Mouse (Mus musculus): ENCODE results near the gene T2. TPM values are rescaled to one million over a fixed set of nuclear protein-coding genes. Genes with fewer than 3 reads are reported as not detected.
"Not testable (repeated sequence)": the region's sequence is repeated elsewhere in the genome, so short reads cannot be mapped to it uniquely, and the experiment has no call there.

T2 gene
- polyA plus RNA-seq (2015; fragmentation: Nextera tagmentation; extraction: Ambion mirVana), result 1.3 and 2.3 TPM in 2 replicates

- ATAC-seq (replicated peaks; ENCODE audit: extremely low read depth, insufficient read depth, low FRiP score), result no peak
- Histone ChIP-seq H3K27ac (ENCODE audit: low read length) (no peak within 1 kb of the TSS), H3K27me3 (ENCODE audit: control insufficient read depth, insufficient read depth, low read length) (no peaks in the 10 kb centered on the region), H3K9ac (ENCODE audit: low read length) (no peak within 1 kb of the TSS), H3K9me3 (replicated peaks; ENCODE audit: control insufficient read depth, low read length) (no peaks in the 10 kb centered on the region), H3K4me2 (ENCODE audit: low read depth, low read length) (no peak within 1 kb of the TSS), H3K4me1 (ENCODE audit: control insufficient read depth, insufficient read depth, low read length) (no peaks in the 10 kb centered on the region), H3K36me3 (ENCODE audit: control insufficient read depth, insufficient read depth) (no peaks in the 10 kb centered on the region), H3K4me3 (ENCODE audit: low read length) (no peak within 1 kb of the TSS)
- WGBS, result 83% methylated on average over 6 of the region's 6 CpGs
These were observed at the start of gene T2 for GRCm38 (mm10) chr17:8355692-8356091. Gene T2, plus strand, starts transcription at chr17:8355992.

DNA sequence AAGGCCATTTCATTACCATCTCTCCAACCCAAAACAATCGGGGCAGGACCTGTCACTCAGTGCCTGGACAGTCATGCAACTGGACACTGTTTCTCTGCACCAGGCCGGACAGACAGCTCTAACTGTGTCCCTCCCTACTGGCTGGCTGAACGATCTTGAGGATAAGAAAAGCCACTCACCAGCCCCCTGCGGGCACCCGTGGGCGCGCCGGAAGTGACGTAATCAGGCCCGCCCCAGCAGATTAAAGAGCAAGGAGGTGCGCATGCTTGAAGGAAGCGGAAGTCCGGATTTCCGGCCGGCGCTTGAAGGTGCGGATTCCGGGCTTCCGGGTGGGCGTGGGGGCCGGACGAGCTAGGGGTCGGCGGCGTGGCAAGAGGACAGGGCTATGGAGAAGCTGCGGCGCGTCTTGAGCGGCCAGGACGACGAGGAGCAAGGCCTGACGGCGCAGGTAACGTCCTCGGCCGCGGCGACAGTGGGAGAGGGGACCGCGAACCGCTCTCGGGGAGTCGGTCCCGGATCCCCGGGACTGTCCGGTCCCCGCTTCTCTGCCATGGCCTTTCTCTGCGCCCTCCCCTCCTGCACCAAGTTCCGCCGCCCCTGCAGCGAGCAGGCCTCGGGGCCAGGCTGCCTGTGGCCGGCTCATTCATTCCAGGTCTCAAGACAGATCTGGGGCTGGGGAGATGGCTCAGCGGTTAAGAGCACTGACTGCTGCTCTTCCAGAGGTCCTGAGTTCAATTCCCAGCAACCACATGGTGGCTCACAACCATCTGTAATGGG, 44.8 kb upstream of the T2 start, which contains the start of gene Sft2d1:
Gene Sft2d1 (plus strand): TSS at position 265 of the 777 bp plus-strand sequence.
- Histone ChIP-seq H3K27ac (ENCODE audit: low read length) (peak within 1 kb of the TSS; percentile 76), H3K9ac (ENCODE audit: low read length) (peak within 1 kb of the TSS; percentile 88), H3K9me3 (replicated peaks; ENCODE audit: control insufficient read depth, low read length) (no peaks in the 10 kb centered on the region), H3K27me3 (ENCODE audit: control insufficient read depth, insufficient read depth, low read length) (no peaks in the 10 kb centered on the region), H3K4me2 (ENCODE audit: low read depth, low read length) (peak within 1 kb of the TSS; percentile 74), H3K36me3 (ENCODE audit: control insufficient read depth, insufficient read depth) (no peaks in the 10 kb centered on the region), H3K4me1 (ENCODE audit: control insufficient read depth, insufficient read depth, low read length) (peaks cover 3% of the 10 kb centered on the region), H3K4me3 (ENCODE audit: low read length) (peak within 1 kb of the TSS; percentile 88)
- 0% methylated on average over 54 of the region's 54 CpGs for WGBS
- ATAC-seq (replicated peaks; ENCODE audit: extremely low read depth, insufficient read depth, low FRiP score), result peak; percentile 93

DNA sequence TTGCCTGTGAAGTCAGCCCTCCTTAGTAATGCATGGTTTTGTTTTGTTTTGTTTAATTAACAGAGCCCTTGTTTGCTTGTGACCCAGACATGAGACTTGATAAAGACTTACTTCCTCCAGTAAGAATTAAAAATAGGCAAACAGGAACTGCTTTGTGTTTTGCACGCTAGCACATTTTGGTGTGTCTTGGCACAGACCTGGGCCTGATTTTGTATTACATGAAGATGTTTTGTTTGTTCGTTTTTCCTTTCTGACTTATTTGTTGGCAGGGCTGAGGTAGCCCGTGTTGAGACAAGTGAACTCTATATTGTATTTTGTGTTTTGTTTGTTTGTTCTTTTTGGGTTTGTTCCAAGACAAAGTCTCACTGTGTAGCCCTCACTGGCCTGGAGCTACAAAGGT, 44.0 kb upstream of the T2 start:
- no peaks in the 10 kb centered on the region for H3K27me3 ChIP-seq (ENCODE audit: control insufficient read depth, insufficient read depth, low read length)
- no peaks in the 10 kb centered on the region for H3K9me3 ChIP-seq (replicated peaks; ENCODE audit: control insufficient read depth, low read length)
- H3K9ac ChIP-seq (ENCODE audit: low read length), result peak overlapping the region; percentile 88
- peak overlapping the region; percentile 74 for H3K4me2 ChIP-seq (ENCODE audit: low read depth, low read length)
- H3K27ac ChIP-seq (ENCODE audit: low read length), result no peak overlapping the region; the same call in 1 of the 2 replicates
- peaks cover 3% of the 10 kb centered on the region for H3K4me1 ChIP-seq (ENCODE audit: control insufficient read depth, insufficient read depth, low read length)
- H3K36me3 ChIP-seq (ENCODE audit: control insufficient read depth, insufficient read depth), result no peaks in the 10 kb centered on the region
- H3K4me3 ChIP-seq (ENCODE audit: low read length), result peak overlapping the region; percentile 88
- 40% methylated on average over 3 of the region's 3 CpGs for WGBS
- ATAC-seq (replicated peaks; ENCODE audit: extremely low read depth, insufficient read depth, low FRiP score), result no peak

DNA sequence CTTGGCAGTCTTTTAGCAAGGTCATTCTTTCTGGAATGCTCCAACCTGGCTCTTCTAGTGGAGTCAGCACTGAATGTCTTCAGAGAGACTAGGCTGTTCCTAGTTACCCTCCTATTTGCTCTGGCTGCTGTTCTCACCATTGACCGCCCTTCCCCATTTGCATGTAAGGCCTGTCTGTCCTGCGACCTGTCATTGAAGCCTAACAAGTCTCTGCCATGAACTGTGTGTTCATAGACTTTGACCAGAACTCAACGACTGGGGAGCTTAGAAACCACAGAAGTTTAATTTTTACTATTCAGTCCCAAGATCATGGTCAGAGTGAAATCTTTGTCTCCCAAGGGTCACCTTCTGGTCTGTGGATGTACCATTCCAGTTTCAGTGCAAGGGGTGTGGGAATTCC, 41.8 kb upstream of the T2 start:
- Histone ChIP-seq H3K27me3 (ENCODE audit: control insufficient read depth, insufficient read depth, low read length) (no peaks in the 10 kb centered on the region), H3K4me3 (ENCODE audit: low read length) (no peak overlapping the region), H3K9me3 (replicated peaks; ENCODE audit: control insufficient read depth, low read length) (no peaks in the 10 kb centered on the region), H3K9ac (ENCODE audit: low read length) (no peak overlapping the region), H3K4me1 (ENCODE audit: control insufficient read depth, insufficient read depth, low read length) (peaks cover 3% of the 10 kb centered on the region), H3K27ac (ENCODE audit: low read length) (no peak overlapping the region), H3K4me2 (ENCODE audit: low read depth, low read length) (no peak overlapping the region), H3K36me3 (ENCODE audit: control insufficient read depth, insufficient read depth) (no peaks in the 10 kb centered on the region)
- WGBS, result 91% methylated on average over 3 of the region's 3 CpGs
- no peak for ATAC-seq (replicated peaks; ENCODE audit: extremely low read depth, insufficient read depth, low FRiP score)

DNA sequence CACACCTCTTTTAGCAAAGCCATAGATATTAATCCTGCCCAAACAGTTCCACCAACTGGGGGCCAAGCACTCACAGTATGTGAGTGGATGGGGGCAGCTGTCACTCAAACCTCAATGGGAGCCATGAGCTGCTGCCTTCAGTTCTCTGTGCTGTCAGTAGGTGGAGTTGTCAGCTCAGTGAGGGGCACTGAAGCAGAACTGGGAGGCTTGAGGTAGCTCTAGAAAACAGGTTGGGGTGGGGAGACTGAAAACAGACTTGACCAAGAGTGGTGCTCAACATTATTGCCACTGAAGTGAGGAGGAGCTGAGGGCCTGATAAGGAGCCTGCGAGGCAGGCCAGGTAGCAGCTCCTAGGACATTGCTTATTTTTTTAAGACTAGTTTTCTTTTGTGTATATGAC, 39.5 kb upstream of the T2 start:
- Histone ChIP-seq H3K27ac (ENCODE audit: low read length) (no peak overlapping the region), H3K9ac (ENCODE audit: low read length) (no peak overlapping the region), H3K4me2 (ENCODE audit: low read depth, low read length) (no peak overlapping the region), H3K36me3 (ENCODE audit: control insufficient read depth, insufficient read depth) (no peaks in the 10 kb centered on the region), H3K4me3 (ENCODE audit: low read length) (no peak overlapping the region), H3K4me1 (ENCODE audit: control insufficient read depth, insufficient read depth, low read length) (peaks cover 3% of the 10 kb centered on the region), H3K9me3 (replicated peaks; ENCODE audit: control insufficient read depth, low read length) (no peaks in the 10 kb centered on the region), H3K27me3 (ENCODE audit: control insufficient read depth, insufficient read depth, low read length) (no peaks in the 10 kb centered on the region)
- 65% methylated on average over 1 of the region's 1 CpGs for WGBS
- no peak for ATAC-seq (replicated peaks; ENCODE audit: extremely low read depth, insufficient read depth, low FRiP score)

- H3K9me3 ChIP-seq (replicated peaks; ENCODE audit: control insufficient read depth, low read length); H3K4me3 ChIP-seq (ENCODE audit: low read length); H3K36me3 ChIP-seq (ENCODE audit: control insufficient read depth, insufficient read depth); H3K4me1 ChIP-seq (ENCODE audit: control insufficient read depth, insufficient read depth, low read length); ATAC-seq (replicated peaks; ENCODE audit: extremely low read depth, insufficient read depth, low FRiP score); H3K9ac ChIP-seq (ENCODE audit: low read length); H3K27ac ChIP-seq (ENCODE audit: low read length); H3K4me2 ChIP-seq (ENCODE audit: low read depth, low read length); H3K27me3 ChIP-seq (ENCODE audit: control insufficient read depth, insufficient read depth, low read length): not testable (repeated sequence)
- 93% methylated on average over 10 of the region's 11 CpGs for WGBS
These were observed 28.9 kb upstream of the T2 start for GRCm38 (mm10) chr17:8326877-8327276.

GRCm38 (mm10) chr17:8328511-8329174, 27.1 kb upstream of the T2 start:
- no peak overlapping the region for H3K4me2 ChIP-seq (ENCODE audit: low read depth, low read length)
- H3K4me3 ChIP-seq (ENCODE audit: low read length), result no peak overlapping the region
- H3K36me3 ChIP-seq (ENCODE audit: control insufficient read depth, insufficient read depth), result peaks cover 9% of the 10 kb centered on the region; the same call in 1 of the 2 replicates
- H3K4me1 ChIP-seq (ENCODE audit: control insufficient read depth, insufficient read depth, low read length), result no peaks in the 10 kb centered on the region
- no peak overlapping the region for H3K9ac ChIP-seq (ENCODE audit: low read length)
- no peak for ATAC-seq (replicated peaks; ENCODE audit: extremely low read depth, insufficient read depth, low FRiP score)
- WGBS, result 73% methylated on average over 7 of the region's 7 CpGs
- H3K27me3 ChIP-seq (ENCODE audit: control insufficient read depth, insufficient read depth, low read length), result no peaks in the 10 kb centered on the region
- H3K27ac ChIP-seq (ENCODE audit: low read length), result no peak overlapping the region
- H3K9me3 ChIP-seq (replicated peaks; ENCODE audit: control insufficient read depth, low read length), result no peaks in the 10 kb centered on the region

DNA sequence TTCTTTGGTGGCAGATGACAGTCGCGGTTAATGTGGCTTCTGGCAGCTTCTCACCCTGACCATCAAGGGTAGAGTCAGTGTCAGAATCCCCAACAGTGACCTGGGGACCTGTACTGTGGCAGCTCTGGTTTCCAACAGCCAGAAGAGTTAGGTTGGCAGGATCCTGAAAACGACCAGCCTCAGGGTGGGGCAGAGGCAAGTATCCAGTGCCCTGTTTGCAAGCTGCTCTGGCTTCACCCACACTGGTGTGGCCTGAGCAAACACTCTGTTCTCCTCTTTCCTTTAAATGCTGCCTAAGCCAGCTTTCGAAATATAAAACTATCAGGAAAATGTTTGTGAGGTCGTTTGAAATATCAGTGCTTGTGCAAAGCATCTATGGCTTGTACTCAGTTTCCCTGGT, 25.2 kb upstream of the T2 start:
- Histone ChIP-seq H3K27ac (ENCODE audit: low read length) (no peak overlapping the region), H3K27me3 (ENCODE audit: control insufficient read depth, insufficient read depth, low read length) (no peaks in the 10 kb centered on the region), H3K36me3 (ENCODE audit: control insufficient read depth, insufficient read depth) (peaks cover 9% of the 10 kb centered on the region; the same call in 1 of the 2 replicates), H3K4me1 (ENCODE audit: control insufficient read depth, insufficient read depth, low read length) (no peaks in the 10 kb centered on the region), H3K9me3 (replicated peaks; ENCODE audit: control insufficient read depth, low read length) (no peaks in the 10 kb centered on the region), H3K4me3 (ENCODE audit: low read length) (no peak overlapping the region), H3K4me2 (ENCODE audit: low read depth, low read length) (no peak overlapping the region), H3K9ac (ENCODE audit: low read length) (no peak overlapping the region)
- WGBS, result 54% methylated on average over 5 of the region's 5 CpGs
- no peak for ATAC-seq (replicated peaks; ENCODE audit: extremely low read depth, insufficient read depth, low FRiP score)

DNA sequence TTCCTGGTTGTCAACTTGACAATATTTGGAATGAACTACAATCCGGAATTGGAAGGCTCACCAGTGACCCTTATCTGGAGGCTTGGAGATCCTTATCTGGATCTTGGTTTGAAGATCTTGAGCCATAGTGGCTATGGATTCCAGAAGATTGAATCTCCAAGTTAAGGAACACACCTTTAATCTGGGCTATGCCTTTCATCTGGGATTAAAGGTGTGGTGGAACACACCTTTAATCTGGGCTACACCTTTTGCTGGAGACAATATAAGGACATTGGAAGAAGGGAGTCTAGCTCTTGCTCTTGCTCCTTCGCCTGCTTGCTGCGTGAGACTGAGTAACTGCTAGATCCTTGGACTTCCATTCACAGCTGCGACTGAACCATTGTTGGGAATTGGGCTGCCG, 18.6 kb upstream of the T2 start, which contains the start of gene Prr18:
Gene Prr18 (plus strand): TSS at position 301 of the 400 bp plus-strand sequence.
- H3K27me3 ChIP-seq (ENCODE audit: control insufficient read depth, insufficient read depth, low read length), result peaks cover 37% of the 10 kb centered on the region
- not testable (repeated sequence) for H3K4me3 ChIP-seq (ENCODE audit: low read length); H3K27ac ChIP-seq (ENCODE audit: low read length); H3K9me3 ChIP-seq (replicated peaks; ENCODE audit: control insufficient read depth, low read length); H3K36me3 ChIP-seq (ENCODE audit: control insufficient read depth, insufficient read depth); H3K9ac ChIP-seq (ENCODE audit: low read length); ATAC-seq (replicated peaks; ENCODE audit: extremely low read depth, insufficient read depth, low FRiP score); H3K4me2 ChIP-seq (ENCODE audit: low read depth, low read length)
- H3K4me1 ChIP-seq (ENCODE audit: control insufficient read depth, insufficient read depth, low read length), result peaks cover 15% of the 10 kb centered on the region
- no CpG with 5 or more reads among the region's 5 CpGs for WGBS
